Mouse (Mus musculus) myocyte (in vitro differentiated cells): Measurements from ENCODE around the gene Capn12. TPM values are rescaled to one million over a fixed set of nuclear protein-coding genes. Genes with fewer than 3 reads are reported as not detected.

ENCODE experiments used
- H3K27me3 ChIP-seq: one replicate; pipeline ENCODE4 v1.6.1; 2011; ENCODE audit not compliant: control insufficient read depth, insufficient read depth, insufficient read length
- H3K36me3 ChIP-seq: one replicate; pipeline ENCODE4 v1.6.1; 2011; ENCODE audit not compliant: control insufficient read depth, insufficient read depth
- H3K4me2 ChIP-seq: one replicate; pipeline ENCODE4 v1.6.1; 2011; ENCODE audit warnings: low read depth, control low read depth
- H3K4me3 ChIP-seq: one replicate; pipeline ENCODE4 v1.5.1; 2011; ENCODE audit warnings: mild to moderate bottlenecking, control low read depth, moderate library complexity
- H3K79me2 ChIP-seq: one replicate; pipeline ENCODE4 v1.6.1; 2011; ENCODE audit not compliant: control insufficient read depth, insufficient read depth
- H3ac ChIP-seq: one replicate; pipeline ENCODE4 v1.6.1; 2011; ENCODE audit not compliant: control insufficient read depth, insufficient read length
- CEBPB ChIP-seq: IDR thresholded peaks from 2 replicates; pipeline ENCODE4 v1.6.1; 2011; ENCODE audit warnings: mild to moderate bottlenecking, moderate library complexity; ENCODE audit not compliant: poor library complexity, insufficient read depth, severe bottlenecking
- E2F4 ChIP-seq: IDR thresholded peaks from one replicate; pipeline ENCODE4 v1.6.1; 2011; ENCODE audit warnings: mild to moderate bottlenecking, control low read depth, moderate library complexity; ENCODE audit not compliant: insufficient read depth
- MAX ChIP-seq: IDR thresholded peaks from one replicate; pipeline ENCODE4 v1.6.1; 2011; ENCODE audit warnings: low read depth, mild to moderate bottlenecking, control low read depth
- MYOD1 ChIP-seq, 3 experiments: IDR thresholded peaks; one replicate each; pipeline ENCODE4 v1.6.1; 2011; ENCODE audit warnings: control low read depth in 2 of 3, low read depth in 2 of 3, mild to moderate bottlenecking in 2 of 3, moderate library complexity in 1 of 3; ENCODE audit not compliant: insufficient read length in 2 of 3, control insufficient read depth in 1 of 3
- MYOG ChIP-seq, 3 experiments: IDR thresholded peaks; one replicate each; pipeline ENCODE4 v1.6.1; 2011; ENCODE audit warnings: control low read depth in 2 of 3, low read depth in 2 of 3, mild to moderate bottlenecking in 2 of 3; ENCODE audit not compliant: insufficient read length in 2 of 3, control insufficient read depth in 1 of 3, insufficient read depth in 1 of 3
- POLR2A ChIP-seq: IDR thresholded peaks from one replicate; pipeline ENCODE4 v1.6.1; 2011; ENCODE audit warnings: low read depth, mild to moderate bottlenecking, control low read depth, moderate library complexity; ENCODE audit not compliant: insufficient read length
- POLR2AphosphoS2 ChIP-seq: IDR thresholded peaks from one replicate; pipeline ENCODE4 v1.6.1; 2011; ENCODE audit warnings: low read depth, control low read depth; ENCODE audit not compliant: insufficient read length
- REST ChIP-seq: IDR thresholded peaks from one replicate; pipeline ENCODE4 v1.6.1; 2011; ENCODE audit warnings: mild to moderate bottlenecking, control low read depth, moderate library complexity; ENCODE audit not compliant: insufficient read depth, insufficient read length
- SRF ChIP-seq: IDR thresholded peaks from one replicate; pipeline ENCODE4 v1.6.1; 2011; ENCODE audit warnings: low read depth; ENCODE audit not compliant: control insufficient read depth, insufficient read length
- USF1 ChIP-seq: IDR thresholded peaks from one replicate; pipeline ENCODE4 v1.6.1; 2011; ENCODE audit warnings: low read depth, mild to moderate bottlenecking, control low read depth, moderate library complexity
- polyA plus RNA-seq: library from polyadenylated mRNA; unstranded; fragments of >200 nt; fragmentation: generic; extraction: Trizol; gene quantifications from one replicate; pipeline ENCODE4 v1.2.1, GENCODE M21; 2012; ENCODE audit warnings: missing spikeins

Gene Capn12
- polyA plus RNA-seq, 1 experiment = 0.24 TPM

GRCm38 (mm10) chr7:28886486-28886885 lies 5.3 kb downstream of the Capn12 start:
- TF ChIP-seq E2F4 (no peak), MYOG (IDR thresholded peaks at IDR 0.05; ENCODE audit: control insufficient read depth in 1 of 3, insufficient read depth in 1 of 3, insufficient read length in 2 of 3, low read depth in 2 of 3) (no peak), REST (no peak), POLR2AphosphoS2 (no peak)
- H3ac ChIP-seq = no peak overlapping the region
- no peak overlapping the region for H3K4me2 ChIP-seq
- no peaks in the 10 kb centered on the region for H3K27me3 ChIP-seq
- H3K79me2 ChIP-seq = no peaks in the 10 kb centered on the region
- no peak overlapping the region for H3K4me3 ChIP-seq
- H3K36me3 ChIP-seq = no peaks in the 10 kb centered on the region

- Histone ChIP-seq H3K4me2 (no peak overlapping the region), H3K36me3 (no peaks in the 10 kb centered on the region), H3K27me3 (no peaks in the 10 kb centered on the region), H3ac (no peak overlapping the region), H3K79me2 (no peaks in the 10 kb centered on the region), H3K4me3 (no peak overlapping the region)
- TF ChIP-seq REST = no peak
- TF ChIP-seq POLR2AphosphoS2 = peak; percentile 78
- no peak for TF ChIP-seq MYOD1 (IDR thresholded peaks at IDR 0.05; ENCODE audit: control insufficient read depth in 1 of 3, insufficient read length in 2 of 3, low read depth in 2 of 3)
Observed at GRCm38 (mm10) chr7:28888701-28889161, 7.5 kb downstream of the Capn12 start.

- Histone ChIP-seq H3K27me3 (no peaks in the 10 kb centered on the region), H3K4me3 (no peak overlapping the region), H3K4me2 (no peak overlapping the region), H3K79me2 (no peaks in the 10 kb centered on the region), H3K36me3 (peaks cover 11% of the 10 kb centered on the region), H3ac (no peak overlapping the region)
- TF ChIP-seq SRF (no peak), MYOD1 (IDR thresholded peaks at IDR 0.05; ENCODE audit: control insufficient read depth in 1 of 3, insufficient read length in 2 of 3, low read depth in 2 of 3) (no peak), CEBPB (no peak), POLR2A (no peak), USF1 (no peak), POLR2AphosphoS2 (no peak), REST (no peak), MYOG (IDR thresholded peaks at IDR 0.05; ENCODE audit: control insufficient read depth in 1 of 3, insufficient read depth in 1 of 3, insufficient read length in 2 of 3, low read depth in 2 of 3) (no peak)
Observed at GRCm38 (mm10) chr7:28892601-28893000, 11.4 kb downstream of the Capn12 start.

GRCm38 (mm10) chr7:28893643-28894265 lies 12.5 kb downstream of the Capn12 start:
- no peak overlapping the region for H3ac ChIP-seq
- no peak for TF ChIP-seq MYOD1 (IDR thresholded peaks at IDR 0.05; ENCODE audit: control insufficient read depth in 1 of 3, insufficient read length in 2 of 3, low read depth in 2 of 3)
- H3K4me2 ChIP-seq = no peak overlapping the region
- H3K4me3 ChIP-seq = no peak overlapping the region
- H3K79me2 ChIP-seq = no peaks in the 10 kb centered on the region
- H3K36me3 ChIP-seq = peaks cover 19% of the 10 kb centered on the region
- no peaks in the 10 kb centered on the region for H3K27me3 ChIP-seq

GRCm38 (mm10) chr7:28894942-28895341 lies 13.7 kb downstream of the Capn12 start:
- no peak overlapping the region for H3K4me3 ChIP-seq
- peaks cover 31% of the 10 kb centered on the region for H3K36me3 ChIP-seq
- H3K27me3 ChIP-seq = no peaks in the 10 kb centered on the region
- TF ChIP-seq POLR2A = no peak
- TF ChIP-seq MYOG (IDR thresholded peaks at IDR 0.05; ENCODE audit: control insufficient read depth in 1 of 3, insufficient read depth in 1 of 3, insufficient read length in 2 of 3, low read depth in 2 of 3) = no peak
- TF ChIP-seq POLR2AphosphoS2 = no peak
- TF ChIP-seq USF1 = no peak
- no peak overlapping the region for H3K4me2 ChIP-seq
- H3K79me2 ChIP-seq = no peaks in the 10 kb centered on the region
- no peak overlapping the region for H3ac ChIP-seq

- TF ChIP-seq USF1 (no peak), SRF (no peak), POLR2A (peak; percentile 9), MAX (no peak)
- no peaks in the 10 kb centered on the region for H3K27me3 ChIP-seq
- H3K4me2 ChIP-seq = no peak overlapping the region
- peaks cover 52% of the 10 kb centered on the region for H3K36me3 ChIP-seq
- H3K4me3 ChIP-seq = no peak overlapping the region
- no peak overlapping the region for H3ac ChIP-seq
- no peaks in the 10 kb centered on the region for H3K79me2 ChIP-seq
Observed at GRCm38 (mm10) chr7:28897661-28898060, 16.4 kb downstream of the Capn12 start.
